Mouse (Mus musculus) heart, embryonic 10.5 days (tissue): Measurements from ENCODE around the gene Ms4a14. TPM values are rescaled to one million over a fixed set of nuclear protein-coding genes. Genes with fewer than 3 reads are reported as not detected.
"Not testable (repeated sequence)": the region's sequence is repeated elsewhere in the genome, so short reads cannot be mapped to it uniquely, and the experiment has no call there.

Source experiments
- DNase-seq: peaks from one replicate; pipeline ENCODE4 v3.0.0-alpha.2; 2017; ENCODE audit warnings: low spot score
- H3K27ac ChIP-seq: fragments of 300-500 bp; sonication (generic); 2 replicates; pipeline ENCODE4 v1.5.1; 2016; ENCODE audit warnings: mild to moderate bottlenecking
- H3K27me3 ChIP-seq: fragments of 300-500 bp; sonication (generic); 2 replicates; pipeline ENCODE4 v1.6.1; 2016; ENCODE audit warnings: mild to moderate bottlenecking; ENCODE audit not compliant: poor library complexity, insufficient read depth, severe bottlenecking
- H3K36me3 ChIP-seq: fragments of 300-500 bp; sonication (generic); 2 replicates; pipeline ENCODE4 v1.6.1; 2016; ENCODE audit warnings: mild to moderate bottlenecking, moderate library complexity
- H3K4me1 ChIP-seq: fragments of 300-500 bp; sonication (generic); 2 replicates; pipeline ENCODE4 v1.6.1; 2016; ENCODE audit warnings: mild to moderate bottlenecking
- H3K4me3 ChIP-seq: fragments of 300-500 bp; sonication (generic); 2 replicates; pipeline ENCODE4 v1.5.1; 2016; ENCODE audit warnings: mild to moderate bottlenecking, moderate library complexity
- H3K9me3 ChIP-seq: fragments of 300-500 bp; sonication (generic); 2 replicates; pipeline ENCODE4 v1.6.1; 2016; ENCODE audit warnings: mild to moderate bottlenecking, moderate library complexity
- WGBS: fragments of 180-500 bp; shearing (Covaris S2); methylation state at CpG from one replicate; pipeline ENCODE4 v1.1.7; 2016; 5-methylcytosine and 5-hydroxymethylcytosine counted together
- polyA plus RNA-seq: library from polyadenylated mRNA; unstranded; fragments of >200 nt; fragmentation: Nextera tagmentation; extraction: Ambion mirVana; gene quantifications from 2 replicates; pipeline ENCODE4 v1.2.1, GENCODE M21; 2016

Gene Ms4a14
- polyA plus RNA-seq, 1 experiment from 2014 or later = not detected

GRCm38 (mm10) chr19:11293616-11294015 is 20.6 kb downstream of the Ms4a14 start:
- not testable (repeated sequence) for H3K9me3 ChIP-seq, H3K27me3 ChIP-seq, H3K36me3 ChIP-seq, H3K4me1 ChIP-seq, H3K27ac ChIP-seq, DNase-seq
- WGBS = 4% methylated on average over 3 of the region's 3 CpGs
- peak overlapping the region; percentile 55 for H3K4me3 ChIP-seq

- no peaks in the 10 kb centered on the region for H3K27me3 ChIP-seq
- H3K36me3 ChIP-seq = no peaks in the 10 kb centered on the region
- H3K27ac ChIP-seq = peak overlapping the region; percentile 77
- peak overlapping the region; percentile 55 for H3K4me3 ChIP-seq
- WGBS = 5% methylated on average over 12 of the region's 12 CpGs
- no peaks in the 10 kb centered on the region for H3K9me3 ChIP-seq
- peak; percentile 76 for DNase-seq
- H3K4me1 ChIP-seq = no peaks in the 10 kb centered on the region
Observed at GRCm38 (mm10) chr19:11292990-11293389, 21.3 kb downstream of the Ms4a14 start.

- no peak within 1 kb of the TSS for H3K4me3 ChIP-seq
- H3K9me3 ChIP-seq = no peaks in the 10 kb centered on the region
- no peaks in the 10 kb centered on the region for H3K36me3 ChIP-seq
- DNase-seq = no peak
- H3K4me1 ChIP-seq = no peaks in the 10 kb centered on the region
- no peak within 1 kb of the TSS for H3K27ac ChIP-seq
- H3K27me3 ChIP-seq = no peaks in the 10 kb centered on the region
- 88% methylated on average over 2 of the region's 2 CpGs for WGBS
Observed at GRCm38 (mm10) chr19:11283773-11284172, 30.5 kb downstream of the Ms4a14 start, which contains the start of gene Ms4a5. TSS of gene Ms4a5 (minus strand) at chr19:11283873.

GRCm38 (mm10) chr19:11280223-11280622 is 34.0 kb downstream of the Ms4a14 start:
- no peak overlapping the region for H3K4me3 ChIP-seq
- no peaks in the 10 kb centered on the region for H3K4me1 ChIP-seq
- H3K36me3 ChIP-seq = no peaks in the 10 kb centered on the region
- 86% methylated on average over 3 of the region's 3 CpGs for WGBS
- no peak overlapping the region for H3K27ac ChIP-seq
- H3K27me3 ChIP-seq = no peaks in the 10 kb centered on the region
- DNase-seq = no peak
- H3K9me3 ChIP-seq = no peaks in the 10 kb centered on the region

- H3K27me3 ChIP-seq = no peaks in the 10 kb centered on the region
- DNase-seq = no peak
- WGBS = 70% methylated on average over 5 of the region's 5 CpGs
Observed at GRCm38 (mm10) chr19:11276431-11276830, 37.8 kb downstream of the Ms4a14 start.

GRCm38 (mm10) chr19:11266956-11267355 is 47.3 kb downstream of the Ms4a14 start:
- no peaks in the 10 kb centered on the region for H3K27me3 ChIP-seq
- H3K4me1 ChIP-seq = no peaks in the 10 kb centered on the region
- 72% methylated on average over 4 of the region's 4 CpGs for WGBS
- no peaks in the 10 kb centered on the region for H3K36me3 ChIP-seq
- DNase-seq = no peak
- no peaks in the 10 kb centered on the region for H3K9me3 ChIP-seq
- H3K4me3 ChIP-seq = no peak overlapping the region
- H3K27ac ChIP-seq = no peak overlapping the region

More at GRCm38 (mm10) chr19:11276431-11276830, 37.8 kb downstream of the Ms4a14 start:
- H3K36me3 ChIP-seq = no peaks in the 10 kb centered on the region
- no peaks in the 10 kb centered on the region for H3K4me1 ChIP-seq
- H3K9me3 ChIP-seq = no peaks in the 10 kb centered on the region
- no peak overlapping the region for H3K4me3 ChIP-seq
- H3K27ac ChIP-seq = no peak overlapping the region

- WGBS = 76% methylated on average over 8 of the region's 8 CpGs
- DNase-seq = no peak
Observed at GRCm38 (mm10) chr19:11266052-11266845, 48.0 kb downstream of the Ms4a14 start, which contains the start of gene Ms4a1. TSS of gene Ms4a1 (minus strand) at chr19:11266241.

GRCm38 (mm10) chr19:11264602-11265185 is 49.6 kb downstream of the Ms4a14 start:
- 78% methylated on average over 9 of the region's 9 CpGs for WGBS
- Histone ChIP-seq H3K4me1 (no peaks in the 10 kb centered on the region), H3K27ac (no peak overlapping the region), H3K27me3 (no peaks in the 10 kb centered on the region), H3K36me3 (no peaks in the 10 kb centered on the region), H3K4me3 (no peak overlapping the region), H3K9me3 (no peaks in the 10 kb centered on the region)
- no peak for DNase-seq

More at GRCm38 (mm10) chr19:11266052-11266845, 48.0 kb downstream of the Ms4a14 start, which contains the start of gene Ms4a1:
- Histone ChIP-seq H3K27me3 (no peaks in the 10 kb centered on the region), H3K9me3 (no peaks in the 10 kb centered on the region), H3K36me3 (no peaks in the 10 kb centered on the region), H3K4me1 (no peaks in the 10 kb centered on the region), H3K27ac (no peak within 1 kb of the TSS), H3K4me3 (no peak within 1 kb of the TSS)

- 81% methylated on average over 3 of the region's 3 CpGs for WGBS
- no peak for DNase-seq
- H3K9me3 ChIP-seq = no peaks in the 10 kb centered on the region
- H3K4me1 ChIP-seq = no peaks in the 10 kb centered on the region
- no peaks in the 10 kb centered on the region for H3K27me3 ChIP-seq
- H3K27ac ChIP-seq = no peak overlapping the region
- no peak overlapping the region for H3K4me3 ChIP-seq
- H3K36me3 ChIP-seq = no peaks in the 10 kb centered on the region
Observed at GRCm38 (mm10) chr19:11263549-11263948, 50.7 kb downstream of the Ms4a14 start.

- not testable (repeated sequence) for H3K9me3 ChIP-seq, H3K4me3 ChIP-seq, H3K27ac ChIP-seq, H3K36me3 ChIP-seq, DNase-seq, H3K4me1 ChIP-seq, H3K27me3 ChIP-seq
- 75% methylated on average over 4 of the region's 4 CpGs for WGBS
Observed at GRCm38 (mm10) chr19:11262932-11263331, 51.3 kb downstream of the Ms4a14 start.

- 83% methylated on average over 2 of the region's 2 CpGs for WGBS
Observed at GRCm38 (mm10) chr19:11261522-11261921, 52.7 kb downstream of the Ms4a14 start.

More at GRCm38 (mm10) chr19:11261522-11261921, 52.7 kb downstream of the Ms4a14 start:
- no peak for DNase-seq
- Histone ChIP-seq H3K9me3 (no peaks in the 10 kb centered on the region), H3K4me1 (no peaks in the 10 kb centered on the region), H3K4me3 (no peak overlapping the region), H3K27me3 (no peaks in the 10 kb centered on the region), H3K36me3 (no peaks in the 10 kb centered on the region), H3K27ac (no peak overlapping the region)
